Mouse (Mus musculus) midbrain, embryonic 13.5 days (tissue): ENCODE measurements around the gene Myb. TPM values are rescaled to one million over a fixed set of nuclear protein-coding genes. Genes with fewer than 3 reads are reported as not detected.

Experiments
- ATAC-seq: fragments of 200-750 bp; cut with Nextera tagmentation; 2 replicates; pipeline ENCODE4 v1.8.0; 2017; ENCODE audit warnings: mild to moderate bottlenecking, moderate TSS enrichment, moderate library complexity
- H3K27ac ChIP-seq: fragments of 300-500 bp; sonication (generic); 2 replicates; pipeline ENCODE4 v1.5.1; 2015; ENCODE audit warnings: inconsistent platforms, mild to moderate bottlenecking, moderate library complexity
- H3K27me3 ChIP-seq: fragments of 300-500 bp; sonication (generic); 2 replicates; pipeline ENCODE4 v1.6.1; 2015; ENCODE audit warnings: mild to moderate bottlenecking, inconsistent platforms
- H3K36me3 ChIP-seq: fragments of 300-500 bp; sonication (generic); 2 replicates; pipeline ENCODE4 v1.6.1; 2015; ENCODE audit warnings: mild to moderate bottlenecking, inconsistent platforms
- H3K4me1 ChIP-seq: fragments of 300-500 bp; sonication (generic); replicated peaks from 2 replicates; pipeline ENCODE4 v1.6.1; 2015; ENCODE audit warnings: inconsistent platforms
- H3K4me2 ChIP-seq: fragments of 300-500 bp; sonication (generic); replicated peaks from 2 replicates; pipeline ENCODE4 v1.6.1; 2015; ENCODE audit warnings: moderate library complexity, mild to moderate bottlenecking, inconsistent platforms
- H3K4me3 ChIP-seq: fragments of 300-500 bp; sonication (generic); replicated peaks from 2 replicates; pipeline ENCODE4 v1.5.1; 2015; ENCODE audit warnings: mild to moderate bottlenecking, inconsistent platforms
- H3K9ac ChIP-seq: fragments of 300-500 bp; sonication (generic); replicated peaks from 2 replicates; pipeline ENCODE4 v1.6.1; 2015; ENCODE audit warnings: mild to moderate bottlenecking, inconsistent platforms
- H3K9me3 ChIP-seq: fragments of 300-500 bp; sonication (generic); 2 replicates; pipeline ENCODE4 v1.6.1; 2016; ENCODE audit warnings: mild to moderate bottlenecking, inconsistent platforms
- WGBS: fragments of 180-500 bp; shearing (Covaris S2); methylation state at CpG from one replicate; pipeline ENCODE4 v1.1.7; 2015; 5-methylcytosine and 5-hydroxymethylcytosine counted together
- polyA plus RNA-seq: library from polyadenylated mRNA; unstranded; fragments of >200 nt; fragmentation: Nextera tagmentation; extraction: Ambion mirVana; gene quantifications from 2 replicates; pipeline ENCODE4 v1.2.1, GENCODE M21; 2015

Gene Myb
- polyA plus RNA-seq, 1 experiment from 2014 or later, result 3.1 TPM

- 32% methylated on average over 10 of the region's 10 CpGs for WGBS
- peak; percentile 69 for ATAC-seq
Measured at GRCm38 (mm10) chr10:21193088-21193934, 32.5 kb upstream of the Myb start.

GRCm38 (mm10) chr10:21192436-21192835 is 31.7 kb upstream of the Myb start:
- Histone ChIP-seq H3K27me3 (peaks cover 6% of the 10 kb centered on the region; the same call in 1 of the 2 replicates), H3K9me3 (no peaks in the 10 kb centered on the region), H3K9ac (no peak overlapping the region), H3K4me2 (no peak overlapping the region), H3K4me1 (peaks cover 12% of the 10 kb centered on the region), H3K36me3 (no peaks in the 10 kb centered on the region), H3K27ac (no peak overlapping the region), H3K4me3 (no peak overlapping the region)
- ATAC-seq, result no peak
- 76% methylated on average over 10 of the region's 10 CpGs for WGBS

More at GRCm38 (mm10) chr10:21193088-21193934, 32.5 kb upstream of the Myb start:
- H3K36me3 ChIP-seq, result no peaks in the 10 kb centered on the region
- no peak overlapping the region for H3K4me2 ChIP-seq
- no peak overlapping the region for H3K27ac ChIP-seq
- H3K9ac ChIP-seq, result no peak overlapping the region
- no peaks in the 10 kb centered on the region for H3K9me3 ChIP-seq
- H3K27me3 ChIP-seq, result no peaks in the 10 kb centered on the region
- no peak overlapping the region for H3K4me3 ChIP-seq
- H3K4me1 ChIP-seq, result peaks cover 12% of the 10 kb centered on the region

GRCm38 (mm10) chr10:21189756-21190397 is 29.1 kb upstream of the Myb start:
- WGBS, result 78% methylated on average over 9 of the region's 9 CpGs
- ATAC-seq, result no peak
- H3K9ac ChIP-seq, result no peak overlapping the region
- H3K27ac ChIP-seq, result no peak overlapping the region
- H3K27me3 ChIP-seq, result peaks cover 6% of the 10 kb centered on the region; the same call in 1 of the 2 replicates
- no peak overlapping the region for H3K4me2 ChIP-seq
- no peaks in the 10 kb centered on the region for H3K36me3 ChIP-seq
- H3K4me1 ChIP-seq, result peaks cover 12% of the 10 kb centered on the region
- H3K9me3 ChIP-seq, result no peaks in the 10 kb centered on the region
- no peak overlapping the region for H3K4me3 ChIP-seq

- WGBS, result 21% methylated on average over 8 of the region's 8 CpGs
- Histone ChIP-seq H3K9ac (no peak overlapping the region), H3K4me2 (peak overlapping the region; percentile 46), H3K4me1 (peaks cover 12% of the 10 kb centered on the region), H3K4me3 (peak overlapping the region; percentile 24), H3K27me3 (peaks cover 6% of the 10 kb centered on the region; the same call in 1 of the 2 replicates), H3K36me3 (no peaks in the 10 kb centered on the region), H3K27ac (no peak overlapping the region), H3K9me3 (no peaks in the 10 kb centered on the region)
- no peak for ATAC-seq
Measured at GRCm38 (mm10) chr10:21189275-21189601, 28.5 kb upstream of the Myb start.

- H3K4me1 ChIP-seq, result peaks cover 12% of the 10 kb centered on the region
- no peaks in the 10 kb centered on the region for H3K9me3 ChIP-seq
- 28% methylated on average over 11 of the region's 11 CpGs for WGBS
- H3K4me3 ChIP-seq, result peak overlapping the region; percentile 24
- H3K27ac ChIP-seq, result no peak overlapping the region
- H3K9ac ChIP-seq, result peak overlapping the region; percentile 48; the same call in 1 of the 2 replicates
- peaks cover 6% of the 10 kb centered on the region; the same call in 1 of the 2 replicates for H3K27me3 ChIP-seq
- 0 out of 2 replicates have a peak, but pooled peaks have one; percentile 61 for ATAC-seq
- peak overlapping the region; percentile 46 for H3K4me2 ChIP-seq
- H3K36me3 ChIP-seq, result no peaks in the 10 kb centered on the region
Measured at GRCm38 (mm10) chr10:21188564-21189274, 27.9 kb upstream of the Myb start.

GRCm38 (mm10) chr10:21187847-21188246 is 27.1 kb upstream of the Myb start:
- H3K4me1 ChIP-seq, result peaks cover 5% of the 10 kb centered on the region; the same call in 1 of the 2 replicates
- H3K9ac ChIP-seq, result no peak overlapping the region
- no peaks in the 10 kb centered on the region for H3K36me3 ChIP-seq
- no peak overlapping the region for H3K4me3 ChIP-seq
- no peak for ATAC-seq
- no peak overlapping the region for H3K4me2 ChIP-seq
- no peak overlapping the region for H3K27ac ChIP-seq
- H3K9me3 ChIP-seq, result no peaks in the 10 kb centered on the region
- peaks cover 6% of the 10 kb centered on the region; the same call in 1 of the 2 replicates for H3K27me3 ChIP-seq

GRCm38 (mm10) chr10:21186733-21187132 is 25.9 kb upstream of the Myb start:
- H3K4me1 ChIP-seq, result peaks cover 4% of the 10 kb centered on the region; the same call in 1 of the 2 replicates
- H3K27ac ChIP-seq, result no peak overlapping the region
- no peak overlapping the region for H3K4me3 ChIP-seq
- H3K9ac ChIP-seq, result no peak overlapping the region
- ATAC-seq, result no peak
- peaks cover 6% of the 10 kb centered on the region; the same call in 1 of the 2 replicates for H3K27me3 ChIP-seq
- WGBS, result 91% methylated on average over 5 of the region's 5 CpGs
- no peak overlapping the region for H3K4me2 ChIP-seq
- H3K36me3 ChIP-seq, result no peaks in the 10 kb centered on the region
- 0 out of 2 replicates have a peak, but pooled peaks cover 3% of the 10 kb centered on the region for H3K9me3 ChIP-seq

- Histone ChIP-seq H3K4me2 (no peak overlapping the region), H3K4me1 (no peaks in the 10 kb centered on the region), H3K9me3 (0 out of 2 replicates have a peak, but pooled peaks cover 3% of the 10 kb centered on the region), H3K27ac (no peak overlapping the region), H3K36me3 (no peaks in the 10 kb centered on the region), H3K9ac (no peak overlapping the region), H3K27me3 (no peaks in the 10 kb centered on the region), H3K4me3 (no peak overlapping the region)
- WGBS, result 40% methylated on average over 5 of the region's 5 CpGs
- ATAC-seq, result no peak
Measured at GRCm38 (mm10) chr10:21178711-21179110, 17.9 kb upstream of the Myb start.

- H3K9ac ChIP-seq, result no peak overlapping the region
- no peaks in the 10 kb centered on the region for H3K27me3 ChIP-seq
- H3K4me1 ChIP-seq, result no peaks in the 10 kb centered on the region
- no peaks in the 10 kb centered on the region for H3K36me3 ChIP-seq
- H3K9me3 ChIP-seq, result 0 out of 2 replicates have a peak, but pooled peaks cover 3% of the 10 kb centered on the region
- ATAC-seq, result no peak
- WGBS, result 90% methylated on average over 10 of the region's 10 CpGs
- H3K4me2 ChIP-seq, result no peak overlapping the region
- H3K27ac ChIP-seq, result no peak overlapping the region
- no peak overlapping the region for H3K4me3 ChIP-seq
Measured at GRCm38 (mm10) chr10:21178281-21178680, 17.5 kb upstream of the Myb start.

GRCm38 (mm10) chr10:21172650-21173200 is 11.9 kb upstream of the Myb start:
- H3K27me3 ChIP-seq, result no peaks in the 10 kb centered on the region
- H3K4me3 ChIP-seq, result no peak overlapping the region
- H3K9ac ChIP-seq, result no peak overlapping the region
- ATAC-seq, result no peak
- H3K36me3 ChIP-seq, result no peaks in the 10 kb centered on the region
- WGBS, result 85% methylated on average over 4 of the region's 4 CpGs
- no peaks in the 10 kb centered on the region for H3K9me3 ChIP-seq
- H3K4me1 ChIP-seq, result no peaks in the 10 kb centered on the region
- no peak overlapping the region for H3K27ac ChIP-seq
- no peak overlapping the region for H3K4me2 ChIP-seq

GRCm38 (mm10) chr10:21168466-21168865 is 7.7 kb upstream of the Myb start:
- ATAC-seq, result no peak
- Histone ChIP-seq H3K27ac (no peak overlapping the region), H3K9ac (no peak overlapping the region), H3K9me3 (no peaks in the 10 kb centered on the region), H3K4me2 (no peak overlapping the region), H3K4me3 (no peak overlapping the region), H3K4me1 (no peaks in the 10 kb centered on the region), H3K27me3 (peaks cover 7% of the 10 kb centered on the region; the same call in 1 of the 2 replicates), H3K36me3 (no peaks in the 10 kb centered on the region)
- 95% methylated on average over 8 of the region's 8 CpGs for WGBS
